Mouse (Mus musculus) midbrain, embryonic 13.5 days (tissue): ENCODE measurements around the gene Cdkl3. TPM values are rescaled to one million over a fixed set of nuclear protein-coding genes. Genes with fewer than 3 reads are reported as not detected.

Experiments used
- ATAC-seq: fragments of 200-750 bp; cut with Nextera tagmentation; 2 replicates; pipeline ENCODE4 v1.8.0; 2017; ENCODE audit warnings: mild to moderate bottlenecking, moderate TSS enrichment, moderate library complexity
- H3K27ac ChIP-seq: fragments of 300-500 bp; sonication (generic); 2 replicates; pipeline ENCODE4 v1.5.1; 2015; ENCODE audit warnings: inconsistent platforms, mild to moderate bottlenecking, moderate library complexity
- H3K27me3 ChIP-seq: fragments of 300-500 bp; sonication (generic); 2 replicates; pipeline ENCODE4 v1.6.1; 2015; ENCODE audit warnings: mild to moderate bottlenecking, inconsistent platforms
- H3K36me3 ChIP-seq: fragments of 300-500 bp; sonication (generic); 2 replicates; pipeline ENCODE4 v1.6.1; 2015; ENCODE audit warnings: mild to moderate bottlenecking, inconsistent platforms
- H3K4me1 ChIP-seq: fragments of 300-500 bp; sonication (generic); replicated peaks from 2 replicates; pipeline ENCODE4 v1.6.1; 2015; ENCODE audit warnings: inconsistent platforms
- H3K4me2 ChIP-seq: fragments of 300-500 bp; sonication (generic); replicated peaks from 2 replicates; pipeline ENCODE4 v1.6.1; 2015; ENCODE audit warnings: moderate library complexity, mild to moderate bottlenecking, inconsistent platforms
- H3K4me3 ChIP-seq: fragments of 300-500 bp; sonication (generic); replicated peaks from 2 replicates; pipeline ENCODE4 v1.5.1; 2015; ENCODE audit warnings: mild to moderate bottlenecking, inconsistent platforms
- H3K9ac ChIP-seq: fragments of 300-500 bp; sonication (generic); replicated peaks from 2 replicates; pipeline ENCODE4 v1.6.1; 2015; ENCODE audit warnings: mild to moderate bottlenecking, inconsistent platforms
- H3K9me3 ChIP-seq: fragments of 300-500 bp; sonication (generic); 2 replicates; pipeline ENCODE4 v1.6.1; 2016; ENCODE audit warnings: mild to moderate bottlenecking, inconsistent platforms
- WGBS: fragments of 180-500 bp; shearing (Covaris S2); methylation state at CpG from one replicate; pipeline ENCODE4 v1.1.7; 2015; 5-methylcytosine and 5-hydroxymethylcytosine counted together
- polyA plus RNA-seq: library from polyadenylated mRNA; unstranded; fragments of >200 nt; fragmentation: Nextera tagmentation; extraction: Ambion mirVana; gene quantifications from 2 replicates; pipeline ENCODE4 v1.2.1, GENCODE M21; 2015

Gene Cdkl3
- polyA plus RNA-seq, 1 experiment from 2014 or later: 22.6 TPM

GRCm38 (mm10) chr11:52033953-52034352 lies 29.9 kb downstream of the Cdkl3 start:
- no peaks in the 10 kb centered on the region for H3K9me3 ChIP-seq
- ATAC-seq: no peak
- H3K4me3 ChIP-seq: no peak overlapping the region
- H3K4me1 ChIP-seq: 0 out of 2 replicates have a peak, but pooled peaks cover 4% of the 10 kb centered on the region
- 89% methylated on average over 1 of the region's 1 CpGs for WGBS
- peaks cover 8% of the 10 kb centered on the region for H3K36me3 ChIP-seq
- no peak overlapping the region for H3K9ac ChIP-seq
- H3K27me3 ChIP-seq: no peaks in the 10 kb centered on the region
- H3K4me2 ChIP-seq: no peak overlapping the region
- H3K27ac ChIP-seq: no peak overlapping the region

- Histone ChIP-seq H3K9me3 (no peaks in the 10 kb centered on the region), H3K27ac (no peak overlapping the region), H3K4me1 (0 out of 2 replicates have a peak, but pooled peaks cover 4% of the 10 kb centered on the region), H3K36me3 (peaks cover 10% of the 10 kb centered on the region), H3K9ac (no peak overlapping the region), H3K27me3 (no peaks in the 10 kb centered on the region), H3K4me3 (no peak overlapping the region), H3K4me2 (no peak overlapping the region)
- 88% methylated on average over 3 of the region's 3 CpGs for WGBS
- ATAC-seq: no peak
Measured at GRCm38 (mm10) chr11:52035905-52036304, 31.9 kb downstream of the Cdkl3 start.

GRCm38 (mm10) chr11:52037659-52038058 lies 33.6 kb downstream of the Cdkl3 start:
- 36% methylated on average over 3 of the region's 3 CpGs for whole genome bisulfite sequencing
- H3K27ac ChIP-seq: no peak overlapping the region
- no peak overlapping the region for H3K4me3 ChIP-seq
- no peaks in the 10 kb centered on the region for H3K9me3 ChIP-seq
- 0 out of 2 replicates have a peak, but pooled peaks cover 4% of the 10 kb centered on the region for H3K4me1 ChIP-seq
- 0 out of 2 replicates have a peak, but pooled peaks cover 2% of the 10 kb centered on the region for H3K36me3 ChIP-seq
- no peak overlapping the region for H3K9ac ChIP-seq
- ATAC-seq: 0 out of 2 replicates have a peak, but pooled peaks have one; percentile 50
- H3K27me3 ChIP-seq: no peaks in the 10 kb centered on the region
- no peak overlapping the region for H3K4me2 ChIP-seq

- Histone ChIP-seq H3K27ac (no peak overlapping the region), H3K9ac (no peak overlapping the region), H3K4me3 (no peak overlapping the region), H3K9me3 (no peaks in the 10 kb centered on the region), H3K36me3 (0 out of 2 replicates have a peak, but pooled peaks cover 8% of the 10 kb centered on the region), H3K4me2 (no peak overlapping the region), H3K4me1 (no peaks in the 10 kb centered on the region), H3K27me3 (no peaks in the 10 kb centered on the region)
- no peak for ATAC-seq
- 85% methylated on average over 3 of the region's 3 CpGs for WGBS
Measured at GRCm38 (mm10) chr11:52043224-52043623, 39.2 kb downstream of the Cdkl3 start.

GRCm38 (mm10) chr11:52044156-52044555 lies 40.1 kb downstream of the Cdkl3 start:
- ATAC-seq: no peak
- no peak overlapping the region for H3K4me3 ChIP-seq
- H3K36me3 ChIP-seq: 0 out of 2 replicates have a peak, but pooled peaks cover 8% of the 10 kb centered on the region
- H3K9me3 ChIP-seq: no peaks in the 10 kb centered on the region
- no peaks in the 10 kb centered on the region for H3K4me1 ChIP-seq
- H3K27ac ChIP-seq: no peak overlapping the region
- H3K9ac ChIP-seq: no peak overlapping the region
- H3K27me3 ChIP-seq: no peaks in the 10 kb centered on the region
- H3K4me2 ChIP-seq: no peak overlapping the region

GRCm38 (mm10) chr11:52046446-52047165 lies 42.6 kb downstream of the Cdkl3 start:
- no peak for ATAC-seq
- no peaks in the 10 kb centered on the region for H3K27me3 ChIP-seq
- 0 out of 2 replicates have a peak, but pooled peaks cover 6% of the 10 kb centered on the region for H3K36me3 ChIP-seq
- no peak overlapping the region for H3K4me3 ChIP-seq
- H3K27ac ChIP-seq: no peak overlapping the region
- H3K9me3 ChIP-seq: no peaks in the 10 kb centered on the region
- WGBS: 62% methylated on average over 4 of the region's 4 CpGs
- H3K4me1 ChIP-seq: no peaks in the 10 kb centered on the region
- H3K9ac ChIP-seq: no peak overlapping the region
- H3K4me2 ChIP-seq: no peak overlapping the region

GRCm38 (mm10) chr11:52053371-52053770 lies 49.4 kb downstream of the Cdkl3 start:
- Histone ChIP-seq H3K36me3 (no peaks in the 10 kb centered on the region), H3K9ac (no peak overlapping the region), H3K4me3 (no peak overlapping the region), H3K4me1 (no peaks in the 10 kb centered on the region), H3K27ac (no peak overlapping the region), H3K9me3 (no peaks in the 10 kb centered on the region), H3K27me3 (no peaks in the 10 kb centered on the region), H3K4me2 (no peak overlapping the region)
- 90% methylated on average over 6 of the region's 6 CpGs for WGBS
- ATAC-seq: no peak

GRCm38 (mm10) chr11:52054728-52055127 lies 50.7 kb downstream of the Cdkl3 start:
- no peak overlapping the region for H3K9ac ChIP-seq
- no peak for ATAC-seq
- H3K27me3 ChIP-seq: no peaks in the 10 kb centered on the region
- H3K36me3 ChIP-seq: no peaks in the 10 kb centered on the region
- no peaks in the 10 kb centered on the region for H3K9me3 ChIP-seq
- 84% methylated on average over 3 of the region's 3 CpGs for WGBS
- H3K4me1 ChIP-seq: no peaks in the 10 kb centered on the region
- no peak overlapping the region for H3K4me2 ChIP-seq
- no peak overlapping the region for H3K27ac ChIP-seq
- H3K4me3 ChIP-seq: no peak overlapping the region

GRCm38 (mm10) chr11:52056198-52056597 lies 52.2 kb downstream of the Cdkl3 start:
- no peak overlapping the region for H3K4me3 ChIP-seq
- ATAC-seq: no peak
- H3K4me2 ChIP-seq: no peak overlapping the region
- no peak overlapping the region for H3K9ac ChIP-seq
- H3K27me3 ChIP-seq: no peaks in the 10 kb centered on the region
- H3K27ac ChIP-seq: no peak overlapping the region
- no peaks in the 10 kb centered on the region for H3K9me3 ChIP-seq
- H3K4me1 ChIP-seq: no peaks in the 10 kb centered on the region
- WGBS: 85% methylated on average over 5 of the region's 5 CpGs
- no peaks in the 10 kb centered on the region for H3K36me3 ChIP-seq

- no peak for ATAC-seq
- Histone ChIP-seq H3K4me2 (no peak overlapping the region), H3K4me3 (no peak overlapping the region), H3K36me3 (0 out of 2 replicates have a peak, but pooled peaks cover 3% of the 10 kb centered on the region), H3K27ac (no peak overlapping the region), H3K27me3 (no peaks in the 10 kb centered on the region), H3K9me3 (no peaks in the 10 kb centered on the region), H3K9ac (no peak overlapping the region), H3K4me1 (no peaks in the 10 kb centered on the region)
- 83% methylated on average over 5 of the region's 5 CpGs for WGBS
Measured at GRCm38 (mm10) chr11:52059001-52059400, 55.0 kb downstream of the Cdkl3 start.

GRCm38 (mm10) chr11:52060315-52060714 lies 56.3 kb downstream of the Cdkl3 start:
- Histone ChIP-seq H3K9ac (no peak overlapping the region), H3K27ac (no peak overlapping the region), H3K36me3 (0 out of 2 replicates have a peak, but pooled peaks cover 3% of the 10 kb centered on the region), H3K4me1 (no peaks in the 10 kb centered on the region), H3K9me3 (no peaks in the 10 kb centered on the region), H3K4me3 (no peak overlapping the region), H3K27me3 (no peaks in the 10 kb centered on the region), H3K4me2 (no peak overlapping the region)
- no peak for ATAC-seq
- 94% methylated on average over 4 of the region's 4 CpGs for WGBS

GRCm38 (mm10) chr11:52062406-52062805 lies 58.4 kb downstream of the Cdkl3 start:
- 91% methylated on average over 5 of the region's 5 CpGs for WGBS
- ATAC-seq: no peak
- peaks cover 6% of the 10 kb centered on the region; the same call in 1 of the 2 replicates for H3K4me1 ChIP-seq
- no peak overlapping the region for H3K9ac ChIP-seq
- 0 out of 2 replicates have a peak, but pooled peaks cover 3% of the 10 kb centered on the region for H3K36me3 ChIP-seq
- H3K9me3 ChIP-seq: no peaks in the 10 kb centered on the region
- no peak overlapping the region for H3K4me2 ChIP-seq
- no peak overlapping the region for H3K27ac ChIP-seq
- no peaks in the 10 kb centered on the region for H3K27me3 ChIP-seq
- H3K4me3 ChIP-seq: no peak overlapping the region
